Mouse (Mus musculus) macrophage (primary cell): ENCODE results near the gene Hepacam. TPM values are rescaled to one million over a fixed set of nuclear protein-coding genes. Genes with fewer than 3 reads are reported as not detected.

Experiments used
- H3K27ac ChIP-seq: fragments of 350-480 bp; formaldehyde crosslinking; 2 replicates; pipeline ENCODE4 v1.9.0; 2021
- H3K36me3 ChIP-seq: fragments of 350-480 bp; formaldehyde crosslinking; 2 replicates; pipeline ENCODE4 v1.9.0; 2021; ENCODE audit errors: inconsistent target
- H3K4me3 ChIP-seq: fragments of 350-480 bp; formaldehyde crosslinking; 2 replicates; pipeline ENCODE4 v1.9.0; 2021; ENCODE audit errors: inconsistent target
- H3K79me2 ChIP-seq: fragments of 350-480 bp; formaldehyde crosslinking; 2 replicates; pipeline ENCODE4 v1.9.0; 2021; ENCODE audit errors: inconsistent target
- WGBS: methylation state at CpG from one replicate; pipeline ENCODE4 v1.1.7; 2026; ENCODE audit warnings: inconsistent platforms; ENCODE audit not compliant: missing documents; 5-methylcytosine and 5-hydroxymethylcytosine counted together
- polyA plus RNA-seq: library from polyadenylated mRNA; stranded (reverse); fragments of 250-400 nt; gene quantifications from 3 replicates; pipeline ENCODE4 v1.2.4, GENCODE M21; 2018; ENCODE audit warnings: inconsistent platforms

Gene Hepacam
- polyA plus RNA-seq, 1 experiment from 2014 or later = not detected

- H3K4me3 ChIP-seq = no peak overlapping the region
- no peaks in the 10 kb centered on the region for H3K36me3 ChIP-seq
- H3K79me2 ChIP-seq = no peaks in the 10 kb centered on the region
- WGBS = 77% methylated on average over 7 of the region's 7 CpGs
- H3K27ac ChIP-seq = no peak overlapping the region
These were observed 35.9 kb downstream of the Hepacam start for GRCm38 (mm10) chr9:37403011-37403410.

- no peaks in the 10 kb centered on the region for H3K36me3 ChIP-seq
- H3K4me3 ChIP-seq = no peak overlapping the region
- 0% methylated on average over 1 of the region's 1 CpGs for WGBS
- H3K79me2 ChIP-seq = no peaks in the 10 kb centered on the region
- H3K27ac ChIP-seq = no peak overlapping the region
These were observed 39.2 kb downstream of the Hepacam start for GRCm38 (mm10) chr9:37406372-37406771.

DNA sequence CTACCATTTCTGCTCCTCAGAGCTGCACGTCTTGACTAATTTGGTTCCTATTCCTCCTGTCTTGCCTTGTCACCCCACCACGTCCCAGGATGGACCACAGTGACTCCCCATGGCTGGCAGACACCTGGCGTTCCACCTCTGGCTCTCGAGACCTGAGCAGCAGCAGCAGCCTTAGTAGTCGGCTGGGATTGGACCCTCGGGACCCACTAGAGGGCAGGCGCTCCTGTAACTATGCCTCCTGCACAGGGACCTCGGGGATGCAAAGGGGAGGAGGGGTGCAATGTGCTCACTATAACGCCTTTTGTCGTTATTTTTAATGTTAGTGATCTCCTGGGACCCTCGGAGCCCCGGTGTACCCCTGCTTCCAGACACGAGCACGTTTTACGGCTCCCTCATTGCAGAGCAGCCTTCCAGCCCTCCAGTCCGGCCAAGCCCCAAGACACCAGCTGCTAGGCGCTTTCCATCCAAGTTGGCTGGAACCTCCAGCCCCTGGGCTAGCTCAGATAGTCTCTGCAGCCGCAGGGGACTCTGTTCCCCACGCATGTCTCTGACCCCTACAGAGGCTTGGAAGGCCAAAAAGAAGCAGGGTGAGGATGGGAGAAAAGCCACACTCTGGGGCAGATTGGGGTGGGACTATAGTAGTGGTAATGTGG is 40.8 kb downstream of the Hepacam start:
- 90% methylated on average over 19 of the region's 19 CpGs for WGBS
- H3K27ac ChIP-seq = no peak overlapping the region
- H3K36me3 ChIP-seq = no peaks in the 10 kb centered on the region
- no peak overlapping the region for H3K4me3 ChIP-seq
- H3K79me2 ChIP-seq = no peaks in the 10 kb centered on the region

- H3K27ac ChIP-seq = no peak overlapping the region
- no peak overlapping the region for H3K4me3 ChIP-seq
- no peaks in the 10 kb centered on the region for H3K79me2 ChIP-seq
- WGBS = 90% methylated on average over 8 of the region's 8 CpGs
- H3K36me3 ChIP-seq = no peaks in the 10 kb centered on the region
These were observed 42.7 kb downstream of the Hepacam start for GRCm38 (mm10) chr9:37409698-37410445.

DNA sequence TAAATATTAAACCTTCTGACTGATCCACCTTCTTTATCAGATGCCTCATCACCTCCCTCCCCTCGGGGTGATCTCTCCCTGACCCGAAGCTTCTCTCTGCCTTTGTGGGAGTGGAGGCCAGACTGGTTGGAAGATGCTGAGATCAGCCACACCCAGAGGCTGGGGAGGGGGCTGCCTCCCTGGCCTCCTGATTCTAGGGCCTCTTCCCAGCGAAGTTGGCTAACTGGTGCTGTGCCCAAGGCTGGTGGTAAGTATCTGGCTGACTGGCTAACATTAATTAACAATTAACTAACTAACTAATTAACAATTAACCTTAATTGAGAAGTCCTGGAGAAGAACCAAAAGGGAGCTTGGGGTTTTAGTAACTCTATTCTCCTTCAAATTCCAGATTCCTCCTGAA is 45.8 kb downstream of the Hepacam start:
- Histone ChIP-seq H3K79me2 (no peaks in the 10 kb centered on the region), H3K4me3 (no peak overlapping the region), H3K27ac (no peak overlapping the region), H3K36me3 (no peaks in the 10 kb centered on the region)
- 77% methylated on average over 3 of the region's 3 CpGs for WGBS

GRCm38 (mm10) chr9:37414666-37415065 is 47.5 kb downstream of the Hepacam start:
- H3K27ac ChIP-seq = no peak overlapping the region
- WGBS = 89% methylated on average over 3 of the region's 3 CpGs
- no peaks in the 10 kb centered on the region for H3K36me3 ChIP-seq
- H3K4me3 ChIP-seq = no peak overlapping the region
- no peaks in the 10 kb centered on the region for H3K79me2 ChIP-seq

- 78% methylated on average over 4 of the region's 4 CpGs for WGBS
- Histone ChIP-seq H3K27ac (no peak overlapping the region), H3K79me2 (no peaks in the 10 kb centered on the region), H3K36me3 (no peaks in the 10 kb centered on the region), H3K4me3 (no peak overlapping the region)
These were observed 51.6 kb downstream of the Hepacam start for GRCm38 (mm10) chr9:37418791-37419190.

DNA sequence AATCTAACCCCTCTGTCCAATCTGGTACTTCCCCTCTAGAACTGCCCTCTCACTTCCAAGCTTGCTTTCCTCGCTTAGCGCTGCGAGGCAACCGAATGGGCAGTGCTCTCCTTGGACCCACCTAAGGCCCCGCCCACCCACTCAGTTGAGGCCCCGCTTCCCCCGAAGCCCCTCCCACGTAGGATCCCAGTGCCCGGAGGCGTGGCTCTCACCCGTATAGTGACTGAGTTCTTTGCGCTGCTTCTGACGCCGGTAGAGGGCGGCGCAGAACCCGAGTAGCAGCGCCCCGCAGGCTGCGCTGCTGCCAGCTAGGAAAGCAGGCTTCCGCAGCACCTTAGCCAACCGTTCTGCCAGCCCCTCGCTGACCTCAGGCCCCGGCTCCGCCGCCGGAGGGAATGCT is 53.5 kb downstream of the Hepacam start:
- WGBS = under 1% methylated on average over 27 of the region's 27 CpGs
- Histone ChIP-seq H3K27ac (no peak overlapping the region), H3K79me2 (no peaks in the 10 kb centered on the region), H3K36me3 (no peaks in the 10 kb centered on the region), H3K4me3 (no peak overlapping the region)

GRCm38 (mm10) chr9:37421239-37421638 is 54.1 kb downstream of the Hepacam start:
- H3K4me3 ChIP-seq = no peak overlapping the region
- no peaks in the 10 kb centered on the region for H3K79me2 ChIP-seq
- 18% methylated on average over 12 of the region's 12 CpGs for WGBS
- H3K27ac ChIP-seq = no peak overlapping the region
- no peaks in the 10 kb centered on the region for H3K36me3 ChIP-seq

DNA sequence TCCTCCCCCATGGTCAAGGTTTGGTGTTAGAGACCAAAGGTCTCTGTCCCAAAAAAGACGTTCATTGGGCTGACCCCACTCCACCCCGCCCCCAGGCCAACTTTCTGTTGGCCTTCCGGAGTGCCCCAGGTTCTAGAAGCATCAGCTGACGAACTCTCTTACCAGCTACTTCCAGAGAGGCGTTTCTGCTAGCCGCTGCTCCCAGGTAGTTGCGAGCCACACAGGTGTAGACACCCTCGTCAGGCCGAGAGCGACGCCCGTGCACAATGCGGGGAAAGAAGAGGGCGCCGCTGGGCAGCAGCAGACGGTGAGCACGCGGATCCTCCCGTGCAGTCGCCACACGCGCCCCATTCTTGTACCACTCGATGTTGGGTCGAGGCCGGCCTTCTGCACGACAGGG is 62.2 kb downstream of the Hepacam start:
- H3K27ac ChIP-seq = no peak overlapping the region
- no peaks in the 10 kb centered on the region for H3K36me3 ChIP-seq
- no peak overlapping the region for H3K4me3 ChIP-seq
- no peaks in the 10 kb centered on the region for H3K79me2 ChIP-seq
- 33% methylated on average over 26 of the region's 26 CpGs for WGBS

DNA sequence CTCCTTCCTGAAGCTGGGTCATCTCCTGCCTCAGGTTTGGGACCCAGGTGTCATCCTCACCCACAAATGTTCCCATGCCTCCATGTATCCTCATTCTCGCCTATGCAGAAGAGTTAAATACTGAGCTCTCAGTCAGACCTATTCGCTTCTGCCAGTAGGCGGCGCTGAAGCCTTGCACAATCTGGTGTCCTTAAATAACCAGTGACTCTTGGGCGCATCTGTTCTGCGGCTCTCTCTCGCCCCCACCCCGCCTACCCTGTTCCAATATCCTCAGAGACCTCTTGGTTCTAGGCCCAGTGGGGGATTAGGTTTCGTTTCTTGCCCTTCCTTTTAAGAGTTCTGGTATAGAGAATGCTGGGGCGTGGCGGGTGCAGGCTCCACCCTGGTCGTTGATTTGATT is 63.4 kb downstream of the Hepacam start:
- Histone ChIP-seq H3K36me3 (no peaks in the 10 kb centered on the region), H3K79me2 (no peaks in the 10 kb centered on the region), H3K4me3 (no peak overlapping the region), H3K27ac (no peak overlapping the region)
- 4% methylated on average over 12 of the region's 12 CpGs for WGBS

- Histone ChIP-seq H3K79me2 (no peaks in the 10 kb centered on the region), H3K4me3 (no peak overlapping the region)
- WGBS = 6% methylated on average over 16 of the region's 17 CpGs
These were observed 65.0 kb downstream of the Hepacam start for GRCm38 (mm10) chr9:37432026-37432666.

GRCm38 (mm10) chr9:37432720-37433421 is 65.7 kb downstream of the Hepacam start, which contains the start of gene Robo3:
TSS of gene Robo3 (minus strand) at chr9:37433246.
- WGBS = 3% methylated on average over 34 of the region's 40 CpGs
- Histone ChIP-seq H3K79me2 (no peaks in the 10 kb centered on the region), H3K4me3 (no peak within 1 kb of the TSS), H3K27ac (no peak within 1 kb of the TSS), H3K36me3 (no peaks in the 10 kb centered on the region)

More at GRCm38 (mm10) chr9:37432026-37432666, 65.0 kb downstream of the Hepacam start:
- no peak overlapping the region for H3K27ac ChIP-seq
- H3K36me3 ChIP-seq = no peaks in the 10 kb centered on the region

DNA sequence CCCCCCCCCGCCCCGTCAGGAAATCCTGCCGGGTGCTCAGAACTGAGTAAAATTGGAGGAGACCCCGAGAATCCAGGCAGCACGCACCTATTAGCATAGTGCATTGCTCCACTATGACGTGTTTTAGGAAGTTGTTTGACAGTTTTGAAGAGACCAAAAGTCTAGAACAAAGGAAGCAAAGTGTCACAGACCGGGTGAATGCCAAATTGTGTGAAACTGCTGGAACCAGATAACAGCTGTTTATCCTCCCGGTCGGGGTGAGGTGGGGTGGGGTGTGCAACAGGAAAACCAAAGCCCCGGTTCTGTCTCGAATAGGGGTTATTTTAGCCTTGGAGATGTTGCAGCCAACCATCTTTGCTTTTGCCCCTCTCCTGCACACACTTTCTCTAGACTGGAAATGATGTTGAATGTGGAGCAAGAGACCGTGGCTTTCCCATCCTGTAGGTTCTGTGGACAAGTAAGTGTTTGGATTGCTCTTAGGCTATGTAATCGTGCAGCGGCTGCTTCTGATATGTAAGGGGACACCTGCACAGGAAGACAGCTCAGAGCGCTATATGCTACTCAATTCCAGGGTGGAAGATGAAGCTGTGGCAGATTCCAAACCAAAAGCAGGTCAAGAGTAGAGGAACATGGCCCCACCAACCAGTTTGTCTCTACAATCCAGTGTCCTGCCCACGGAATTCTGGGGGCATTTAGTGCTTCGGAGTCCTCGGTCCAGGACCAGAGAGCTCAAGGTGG is 66.8 kb downstream of the Hepacam start:
- H3K4me3 ChIP-seq = no peak overlapping the region
- H3K79me2 ChIP-seq = no peaks in the 10 kb centered on the region
- H3K27ac ChIP-seq = no peak overlapping the region
- 4% methylated on average over 16 of the region's 18 CpGs for WGBS
- no peaks in the 10 kb centered on the region for H3K36me3 ChIP-seq
